Mouse (Mus musculus): ENCODE data around the gene Tcf21.

DNA sequence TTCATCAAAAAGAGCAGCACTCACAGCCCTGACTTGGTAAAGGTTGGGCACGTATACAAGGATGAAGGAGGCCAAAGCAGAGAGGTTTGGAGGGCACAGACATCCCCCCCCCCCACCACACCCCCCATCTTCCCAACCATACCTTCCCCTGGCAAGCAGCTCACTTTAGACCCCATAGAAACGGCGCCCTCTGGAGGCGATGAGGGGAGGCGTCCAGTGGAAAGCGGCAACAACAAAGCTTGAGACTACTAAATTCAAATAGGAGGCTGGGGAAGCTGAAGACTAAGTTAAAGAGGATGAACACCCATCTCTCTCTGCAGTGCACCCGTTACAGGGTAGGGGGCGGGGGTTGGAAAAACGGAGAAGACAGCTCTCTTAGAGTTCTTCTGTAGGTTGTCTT is 38.1 kb upstream of the Tcf21 start:
- TF ChIP-seq FLI1 (IDR thresholded peaks at IDR 0.05; ENCODE audit: low read length): no peak
- no peak for TF ChIP-seq GATA1 (IDR thresholded peaks at IDR 0.05; ENCODE audit: borderline replicate concordance, low read length)

Measured in megakaryocyte, embryonic 14.5 days (primary cell).